Mouse (Mus musculus): ENCODE data around the gene Fes.

The Fes gene

DNA sequence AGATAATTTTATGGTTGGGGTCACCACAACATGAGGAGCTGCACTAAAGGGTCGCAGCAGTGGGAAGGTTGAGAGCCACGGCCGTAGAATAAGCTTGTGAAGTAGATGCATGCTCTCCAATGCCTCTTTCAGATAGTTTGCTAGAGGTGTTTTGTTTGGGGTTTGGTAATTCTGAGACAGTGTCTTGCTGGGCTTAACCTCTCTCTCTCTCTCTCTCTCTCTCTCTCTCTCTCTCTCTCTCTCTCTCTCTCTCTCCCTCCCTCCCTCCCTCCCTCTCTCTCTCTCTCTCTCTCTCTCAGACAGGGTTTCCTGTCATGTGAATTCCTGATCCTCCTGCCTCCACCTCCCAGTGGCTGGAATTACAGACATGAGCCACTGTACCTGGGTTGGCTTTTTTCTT, 13.0 kb downstream of the Fes start:
- DNase-seq (ENCODE audit: low spot score in 2 of 2) = no peak

DNA sequence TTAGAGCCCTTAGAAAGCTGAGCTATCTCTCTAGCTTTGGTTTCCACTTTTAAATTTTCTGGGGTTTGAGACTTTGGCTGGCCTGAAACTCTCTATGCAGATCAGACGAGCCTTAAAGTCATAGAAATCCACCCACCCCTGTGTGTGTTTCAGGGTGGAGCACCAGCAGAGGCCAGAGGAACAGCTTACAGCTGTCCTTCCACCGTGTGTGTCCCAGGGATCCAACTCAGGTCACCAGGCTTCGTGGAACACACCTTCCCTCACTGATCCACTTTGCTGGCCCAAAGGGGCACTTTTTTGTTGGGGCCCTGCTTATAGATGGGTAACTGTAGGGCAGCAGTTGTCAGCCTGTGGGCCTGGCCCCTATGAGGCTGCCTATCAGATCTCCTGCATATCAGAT, 13.5 kb downstream of the Fes start:
- no peak for DNase-seq (ENCODE audit: low spot score in 2 of 2)

- no peak for DNase-seq (ENCODE audit: low spot score in 2 of 2)
These were observed 13.9 kb downstream of the Fes start for GRCm38 (mm10) chr7:80373850-80374249.

- no peak for DNase-seq (ENCODE audit: low spot score in 2 of 2)
These were observed 14.4 kb downstream of the Fes start for GRCm38 (mm10) chr7:80373352-80373751.

DNA sequence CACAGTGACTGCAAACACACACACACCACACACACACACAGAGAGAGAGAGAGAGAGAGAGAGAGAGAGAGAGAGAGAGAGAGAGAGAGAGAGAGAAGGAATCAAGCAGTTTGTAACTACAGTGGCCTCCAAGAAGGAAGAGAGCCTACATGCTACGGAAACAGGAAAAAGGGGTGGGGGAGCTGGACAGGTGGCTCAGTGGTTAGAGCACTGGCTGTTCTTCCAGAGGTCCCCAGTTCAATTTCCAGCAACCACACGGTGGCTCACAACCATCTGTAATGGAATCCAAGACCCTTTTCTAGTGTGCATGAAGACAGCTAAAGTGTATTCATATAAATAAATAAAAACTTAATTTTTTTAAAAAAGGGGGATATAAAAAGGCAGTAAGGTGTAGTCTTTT, 15.1 kb downstream of the Fes start:
- no peak for DNase-seq (ENCODE audit: low spot score in 2 of 2)

GRCm38 (mm10) chr7:80372166-80372565, 15.6 kb downstream of the Fes start:
- DNase-seq (ENCODE audit: low spot score in 2 of 2) = no peak

- DNase-seq (ENCODE audit: low spot score in 2 of 2) = peak in 1 of 2 experiments; percentile 67
These were observed 16.6 kb downstream of the Fes start, which contains the start of gene Man2a2 for GRCm38 (mm10) chr7:80371041-80371751. Gene Man2a2, minus strand, starts transcription at chr7:80371375.

DNA sequence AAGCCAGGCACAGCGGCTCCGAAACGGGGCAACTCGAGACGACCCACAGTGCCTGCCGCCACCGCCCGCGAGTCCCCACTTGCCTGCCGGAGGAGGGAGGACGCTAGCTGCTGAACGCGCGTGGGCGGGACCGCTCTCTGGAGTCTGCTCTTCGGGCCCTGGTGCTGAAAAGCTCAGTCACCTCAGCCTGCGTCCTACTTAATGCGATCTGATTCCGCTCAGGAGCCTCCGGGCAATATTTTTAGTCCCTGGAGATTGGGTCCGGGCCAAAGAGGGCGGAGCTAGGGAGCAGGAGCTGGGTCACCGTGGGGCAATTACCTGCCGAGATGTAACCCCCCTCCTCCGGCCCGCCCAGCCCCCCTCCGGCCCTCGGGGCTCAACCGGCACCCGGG, 17.1 kb downstream of the Fes start:
- DNase-seq (ENCODE audit: low spot score in 2 of 2) = peak; percentile 73 to 76

DNA sequence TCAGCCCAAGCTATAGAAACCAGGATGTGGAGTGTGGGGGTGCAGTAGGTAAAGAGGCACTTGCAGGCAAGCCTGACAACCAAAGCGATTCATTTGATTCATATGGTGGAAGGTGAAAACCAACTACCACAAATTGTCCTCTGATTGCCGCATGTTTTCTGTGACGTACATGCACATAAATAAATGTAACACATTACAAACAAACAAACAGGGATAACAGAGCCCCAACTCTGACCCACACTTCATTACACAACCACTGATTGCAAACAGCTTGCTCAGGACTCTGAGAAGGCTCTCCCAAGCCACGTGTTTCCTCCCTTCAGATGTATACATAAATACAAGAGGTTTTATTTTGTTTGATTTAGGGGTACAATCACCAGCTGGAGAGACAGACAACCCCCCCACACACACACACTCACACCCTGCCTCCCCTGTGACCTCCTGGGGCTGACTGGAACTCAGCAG, 17.7 kb downstream of the Fes start:
- no peak for DNase-seq (ENCODE audit: low spot score in 2 of 2)

- DNase-seq (ENCODE audit: low spot score in 2 of 2) = no peak
These were observed 18.3 kb downstream of the Fes start for GRCm38 (mm10) chr7:80369461-80369860.

GRCm38 (mm10) chr7:80368635-80369421, 18.9 kb downstream of the Fes start:
- DNase-seq (ENCODE audit: low spot score in 2 of 2) = no peak

DNA sequence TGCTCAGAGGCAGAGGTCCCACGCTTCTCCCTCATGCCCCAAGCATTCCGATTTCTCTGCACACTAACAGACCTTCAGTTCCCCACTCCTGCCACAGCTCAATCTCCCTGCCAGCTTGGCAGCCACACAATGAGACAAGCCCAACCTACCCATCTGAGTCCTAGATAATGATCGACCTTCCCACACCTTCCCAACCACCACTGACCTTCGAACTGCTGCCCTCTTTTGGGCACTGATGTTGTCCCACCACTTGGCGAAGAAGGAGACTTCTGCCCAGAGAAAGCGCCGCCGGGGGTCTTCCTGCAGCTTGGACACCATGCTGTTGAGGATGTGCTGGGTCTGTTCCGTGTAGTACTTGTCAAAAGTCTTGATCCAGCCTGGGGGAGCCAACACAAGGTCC, 19.7 kb downstream of the Fes start:
- no peak for DNase-seq (ENCODE audit: low spot score in 2 of 2)

DNA sequence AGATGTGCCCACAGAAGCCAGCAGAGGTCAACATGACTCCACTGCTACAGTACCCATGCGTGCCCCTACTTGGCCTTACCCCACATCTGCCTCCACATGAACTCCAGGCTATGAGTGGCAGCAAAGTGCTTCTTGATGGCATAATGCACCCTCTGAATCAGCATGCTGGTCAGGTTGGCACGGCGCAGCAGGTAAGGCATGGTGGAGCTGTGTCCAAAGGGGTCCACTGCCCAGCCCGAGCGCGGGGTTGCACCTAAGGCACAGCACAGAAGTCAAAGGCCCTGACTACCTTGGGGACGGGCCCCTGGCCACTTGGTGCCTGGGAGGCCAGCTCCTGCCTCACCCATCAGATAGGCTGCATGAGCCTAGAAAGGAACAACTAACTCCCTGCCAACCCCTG, 20.5 kb downstream of the Fes start:
- no peak for DNase-seq (ENCODE audit: low spot score in 2 of 2)

GRCm38 (mm10) chr7:80365759-80366158, 22.0 kb downstream of the Fes start:
- no peak for DNase-seq (ENCODE audit: low spot score in 2 of 2)

GRCm38 (mm10) chr7:80360435-80360834, 27.3 kb downstream of the Fes start:
- DNase-seq (ENCODE audit: low spot score in 2 of 2) = no peak

DNA sequence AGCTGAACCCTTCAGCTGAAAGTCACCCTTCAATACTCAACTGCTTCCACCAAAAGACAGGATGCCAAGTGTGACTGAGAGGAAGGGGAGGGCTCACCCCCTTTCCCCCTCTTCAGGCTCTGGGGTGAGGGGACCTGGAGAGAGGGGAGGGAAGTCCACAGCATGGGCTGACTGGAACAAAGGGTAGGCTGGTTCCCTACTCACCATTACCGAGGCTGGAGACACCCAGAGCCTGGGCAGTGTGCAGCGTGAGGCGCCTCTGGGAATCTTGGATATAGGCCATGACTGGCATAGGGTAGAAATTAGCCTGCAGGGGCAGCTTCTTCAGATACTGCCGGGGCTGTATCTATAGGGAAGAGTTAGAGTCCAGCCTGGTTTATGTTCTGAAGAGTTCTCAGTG, 29.7 kb downstream of the Fes start:
- no peak for DNase-seq (ENCODE audit: low spot score in 2 of 2)

GRCm38 (mm10) chr7:80357156-80357555, 30.6 kb downstream of the Fes start:
- DNase-seq (ENCODE audit: low spot score in 2 of 2) = no peak

DNA sequence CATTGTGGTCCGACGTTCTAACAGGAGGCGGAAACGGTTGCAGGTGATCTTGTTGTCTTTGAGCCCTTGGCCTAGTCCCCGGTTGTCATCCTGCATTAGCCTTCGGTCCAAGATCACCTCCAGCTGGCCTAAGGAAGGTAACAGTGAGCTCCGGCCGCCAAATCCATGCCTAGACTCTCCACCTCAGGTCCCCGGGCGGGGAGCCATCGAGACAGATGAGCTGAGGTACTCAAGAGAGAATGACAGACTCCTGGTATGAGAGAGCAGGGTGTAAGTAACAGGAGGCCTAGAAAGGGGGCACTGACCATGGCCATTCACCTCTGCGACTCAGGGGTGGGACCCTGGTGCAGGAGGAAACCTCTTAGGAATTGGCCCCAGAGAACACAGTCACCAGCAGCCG, 31.4 kb downstream of the Fes start:
- DNase-seq (ENCODE audit: low spot score in 2 of 2) = no peak

DNA sequence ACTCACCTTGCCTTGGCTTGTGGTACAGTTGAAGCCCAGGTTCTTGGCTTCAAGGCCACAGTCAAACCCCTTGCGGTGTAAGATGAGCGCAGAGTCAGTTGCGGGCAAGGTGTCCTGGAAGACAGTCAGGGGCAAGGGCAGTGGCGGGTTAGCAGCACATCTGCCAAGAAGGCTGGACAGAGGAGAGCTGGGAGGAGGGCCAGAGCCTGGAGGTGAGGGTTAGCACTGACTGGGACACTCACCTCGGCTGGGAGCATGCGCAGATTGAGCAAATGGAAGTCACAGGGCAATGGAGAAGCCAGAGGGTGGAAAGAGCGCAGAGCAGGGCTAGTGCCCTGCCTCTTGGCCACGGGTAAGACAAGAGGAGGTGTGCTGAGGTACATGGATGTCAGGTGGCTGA, 34.8 kb downstream of the Fes start:
- DNase-seq (ENCODE audit: low spot score in 2 of 2) = no peak

GRCm38 (mm10) chr7:80350808-80351207, 36.9 kb downstream of the Fes start:
- DNase-seq (ENCODE audit: low spot score in 2 of 2) = no peak

DNA sequence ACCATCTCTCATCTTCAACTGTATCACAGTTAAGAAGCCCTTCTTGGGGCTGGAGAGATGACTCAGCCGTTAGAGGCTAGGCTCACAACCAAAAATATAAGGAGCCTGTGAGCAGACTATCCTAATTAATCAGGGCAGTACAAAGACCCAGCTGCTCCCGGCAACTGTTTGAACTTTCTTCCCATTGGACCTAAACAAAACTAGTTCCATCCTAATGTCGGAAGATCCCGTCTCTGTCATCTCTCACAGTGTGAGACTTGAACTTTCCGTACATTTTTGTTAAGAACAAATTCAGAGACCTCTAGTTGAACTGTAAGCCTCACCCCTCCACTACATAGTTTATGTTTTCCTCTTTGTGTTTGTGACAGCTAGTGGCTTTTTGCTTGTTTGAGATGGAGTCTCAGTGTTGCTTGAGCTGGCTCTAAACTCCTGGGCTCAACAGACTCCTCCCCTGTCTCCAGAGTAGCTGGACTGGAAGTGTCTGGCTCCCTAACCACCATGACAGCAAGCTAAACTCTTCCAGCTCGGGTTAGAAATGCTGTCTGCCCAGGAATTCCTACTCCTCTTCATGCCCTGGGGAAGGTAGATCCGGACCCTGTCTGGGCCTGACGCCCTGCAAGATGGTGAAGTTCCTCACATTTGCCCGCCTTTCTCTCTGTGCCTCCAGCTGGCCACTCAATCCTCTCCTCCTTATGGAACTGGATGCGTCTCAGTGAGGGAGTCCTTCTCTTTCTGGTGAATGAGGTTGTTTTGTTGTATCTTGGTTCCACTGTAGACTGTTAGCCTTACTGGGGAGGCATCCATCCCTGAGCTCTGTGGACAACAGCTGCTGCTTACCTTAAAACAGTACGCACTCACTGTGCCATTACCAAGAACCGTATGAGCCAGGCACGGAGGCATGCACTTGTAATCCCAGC, 39.8 kb downstream of the Fes start:
- no peak for DNase-seq (ENCODE audit: low spot score in 2 of 2)

GRCm38 (mm10) chr7:80346830-80347229, 40.9 kb downstream of the Fes start:
- no peak for DNase-seq (ENCODE audit: low spot score in 2 of 2)
